Mouse (Mus musculus): ENCODE data around the gene 4930513O06Rik. TPM values are rescaled to one million over a fixed set of nuclear protein-coding genes. Genes with fewer than 3 reads are reported as not detected.

4930513O06Rik gene
- polyA plus RNA-seq, 1 experiment from 2014 or later: not detected

Other genes with a start within 250 kb of the 4930513O06Rik start
- gene Nrk, start 171.8 kb upstream of the 4930513O06Rik start, polyA plus RNA-seq (2016; fragmentation: Nextera tagmentation; extraction: Ambion mirVana): 57.6 and 59.9 TPM in 2 replicates
- 0.24 TPM in 1 of 2 replicates, not detected in the other for gene Serpina7, start 1.0 kb upstream of the 4930513O06Rik start, polyA plus RNA-seq (2016; fragmentation: Nextera tagmentation; extraction: Ambion mirVana)
- gene 4933428M09Rik, start 93.0 kb downstream of the 4930513O06Rik start, polyA plus RNA-seq (2016; fragmentation: Nextera tagmentation; extraction: Ambion mirVana): not detected in 2 replicates
- gene Mum1l1, start 123.8 kb downstream of the 4930513O06Rik start, polyA plus RNA-seq (2016; fragmentation: Nextera tagmentation; extraction: Ambion mirVana): 38.8 and 46.4 TPM in 2 replicates
- 0.22 and 0.52 TPM in 2 replicates for gene Trap1a, start 247.4 kb downstream of the 4930513O06Rik start, polyA plus RNA-seq (2016; fragmentation: Nextera tagmentation; extraction: Ambion mirVana)

All from heart, embryonic 12.5 days (tissue).